Mouse (Mus musculus): ENCODE data around the gene Rph3al.

DNA sequence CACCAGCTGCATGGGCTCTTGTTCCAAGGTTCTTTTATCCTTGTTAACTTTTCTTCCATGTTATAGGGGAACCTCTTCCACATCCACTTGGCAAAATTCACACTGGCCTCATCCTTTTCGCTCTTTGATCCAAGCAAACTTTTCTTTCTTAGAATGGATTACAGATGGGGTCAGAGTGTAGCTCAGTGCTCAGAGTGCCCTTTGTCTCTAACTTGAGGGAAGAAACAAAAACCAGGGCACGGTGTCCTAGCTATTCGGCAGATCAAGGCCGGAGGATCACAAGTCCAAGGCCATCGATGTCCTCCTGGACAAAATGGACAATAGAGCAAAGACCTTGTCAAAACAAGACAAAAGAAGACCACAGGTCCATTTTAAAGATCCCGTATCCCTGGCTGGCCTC lies 30.5 kb upstream of the Rph3al start:
- no peak for TF ChIP-seq CTCF (conservative IDR thresholded peaks at IDR 0.05; ENCODE audit: insufficient read depth, insufficient read length, low read depth, low read length)
- TF ChIP-seq POLR2A (IDR thresholded peaks at IDR 0.05; ENCODE audit: low read depth, low read length), result no peak
